ENCODE assay signal across 25 mouse cellular contexts in genomic region chr5:89734759-89735158, GRCm38 (mm10).
"Had no signal": no experiment of that assay in that cellular context is flagged by ENCODE, and none has a peak within 500 bp of the region (broad histone marks: within the 10 kb centered on the region; RNA-seq: fewer than 3 reads in every experiment).

No protein-coding gene starts in this region.

- DNase-seq: gastrocnemius, adult 2 months; gastrocnemius, postnatal 10 days; gastrocnemius, postnatal 25 days; heart, adult 18-20 months; heart, postnatal 10 days; heart, postnatal 4 days; kidney, adult 11 months; kidney, adult 2 months; kidney, adult 9 months; kidney, postnatal 14 days; kidney, postnatal 36 days; layer of hippocampus, adult 9-11 months; layer of hippocampus, postnatal 36 days; left cerebral cortex, postnatal 4 days had no signal

- H3K36me3 ChIP-seq: heart, embryonic 10.5 days; heart, embryonic 12.5 days; hindbrain, embryonic 13.5 days; hindbrain, embryonic 15.5 days; kidney, embryonic 15.5 days; limb, embryonic 12.5 days; liver, embryonic 12.5 days had no signal

- H3K27me3 ChIP-seq: heart, embryonic 12.5 days; hindbrain, embryonic 13.5 days; hindbrain, embryonic 15.5 days; kidney, embryonic 15.5 days; limb, embryonic 12.5 days; liver, embryonic 12.5 days had no signal

- H3K27ac ChIP-seq: gastrocnemius, adult 2 months; heart, embryonic 10.5 days; hindbrain, embryonic 13.5 days; hindbrain, embryonic 15.5 days; hindbrain, postnatal 0 days; kidney, embryonic 15.5 days; kidney, postnatal 0 days; limb, embryonic 12.5 days; liver, embryonic 12.5 days; liver, embryonic 14.5 days had no signal

- H3K4me3 ChIP-seq: gastrocnemius, adult 2 months; heart, embryonic 10.5 days; heart, embryonic 12.5 days; hindbrain, embryonic 13.5 days; hindbrain, embryonic 15.5 days; kidney, embryonic 15.5 days; limb, embryonic 12.5 days; liver, embryonic 12.5 days had no signal

- H3K4me2 ChIP-seq: heart, embryonic 12.5 days; hindbrain, embryonic 13.5 days; hindbrain, embryonic 15.5 days; kidney, embryonic 15.5 days; limb, embryonic 12.5 days; liver, embryonic 12.5 days had no signal

- ATAC-seq: hindbrain, postnatal 0 days; intestine, embryonic 16.5 days; liver, embryonic 12.5 days had no signal

- H3K9ac ChIP-seq: heart, embryonic 12.5 days; hindbrain, embryonic 13.5 days; hindbrain, embryonic 15.5 days; kidney, embryonic 15.5 days; limb, embryonic 12.5 days; liver, embryonic 12.5 days; liver, embryonic 14.5 days had no signal

- H3K9me3 ChIP-seq: heart, embryonic 10.5 days; heart, embryonic 12.5 days; hindbrain, embryonic 13.5 days; hindbrain, embryonic 15.5 days; kidney, embryonic 15.5 days; limb, embryonic 12.5 days; liver, embryonic 12.5 days had no signal

- H3K4me1 ChIP-seq: heart, embryonic 10.5 days; heart, embryonic 12.5 days; hindbrain, embryonic 13.5 days; hindbrain, embryonic 15.5 days; kidney, embryonic 15.5 days; limb, embryonic 12.5 days; liver, embryonic 12.5 days had no signal
